Mouse (Mus musculus): ENCODE measurements around the gene Cpsf4. TPM values are rescaled to one million over a fixed set of nuclear protein-coding genes. Genes with fewer than 3 reads are reported as not detected.
"Not testable (repeated sequence)": the region's sequence is repeated elsewhere in the genome, so short reads cannot be mapped to it uniquely, and the experiment has no call there.

Cpsf4 gene
- polyA plus RNA-seq, 1 experiment from 2014 or later = 25.9 TPM

- no peaks in the 10 kb centered on the region for H3K27me3 ChIP-seq (ENCODE audit: control insufficient read depth, insufficient read depth, low read length)
- H3K36me3 ChIP-seq (ENCODE audit: control insufficient read depth, insufficient read depth) = peaks cover 30% of the 10 kb centered on the region
- H3K4me1 ChIP-seq (ENCODE audit: control insufficient read depth, insufficient read depth, low read length) = no peaks in the 10 kb centered on the region
- no peak overlapping the region for H3K4me2 ChIP-seq (ENCODE audit: low read depth, low read length)
- no peaks in the 10 kb centered on the region for H3K9me3 ChIP-seq (replicated peaks; ENCODE audit: control insufficient read depth, low read length)
- ATAC-seq (replicated peaks; ENCODE audit: extremely low read depth, insufficient read depth, low FRiP score) = no peak
- H3K9ac ChIP-seq (ENCODE audit: low read length) = no peak overlapping the region
- H3K27ac ChIP-seq (ENCODE audit: low read length) = no peak overlapping the region
- H3K4me3 ChIP-seq (ENCODE audit: low read length) = no peak overlapping the region
- 80% methylated on average over 12 of the region's 12 CpGs for WGBS
Measured at GRCm38 (mm10) chr5:145223395-145223794, 56.4 kb downstream of the Cpsf4 start.

GRCm38 (mm10) chr5:145226453-145226852 is 59.4 kb downstream of the Cpsf4 start:
- ATAC-seq (replicated peaks; ENCODE audit: extremely low read depth, insufficient read depth, low FRiP score) = no peak
- H3K4me1 ChIP-seq (ENCODE audit: control insufficient read depth, insufficient read depth, low read length) = 0 out of 2 replicates have a peak, but pooled peaks cover 6% of the 10 kb centered on the region
- H3K4me2 ChIP-seq (ENCODE audit: low read depth, low read length) = no peak overlapping the region
- H3K27ac ChIP-seq (ENCODE audit: low read length) = no peak overlapping the region
- no peak overlapping the region for H3K9ac ChIP-seq (ENCODE audit: low read length)
- 53% methylated on average over 2 of the region's 2 CpGs for WGBS
- no peaks in the 10 kb centered on the region for H3K27me3 ChIP-seq (ENCODE audit: control insufficient read depth, insufficient read depth, low read length)
- H3K36me3 ChIP-seq (ENCODE audit: control insufficient read depth, insufficient read depth) = peaks cover 7% of the 10 kb centered on the region
- no peaks in the 10 kb centered on the region for H3K9me3 ChIP-seq (replicated peaks; ENCODE audit: control insufficient read depth, low read length)
- no peak overlapping the region for H3K4me3 ChIP-seq (ENCODE audit: low read length)

DNA sequence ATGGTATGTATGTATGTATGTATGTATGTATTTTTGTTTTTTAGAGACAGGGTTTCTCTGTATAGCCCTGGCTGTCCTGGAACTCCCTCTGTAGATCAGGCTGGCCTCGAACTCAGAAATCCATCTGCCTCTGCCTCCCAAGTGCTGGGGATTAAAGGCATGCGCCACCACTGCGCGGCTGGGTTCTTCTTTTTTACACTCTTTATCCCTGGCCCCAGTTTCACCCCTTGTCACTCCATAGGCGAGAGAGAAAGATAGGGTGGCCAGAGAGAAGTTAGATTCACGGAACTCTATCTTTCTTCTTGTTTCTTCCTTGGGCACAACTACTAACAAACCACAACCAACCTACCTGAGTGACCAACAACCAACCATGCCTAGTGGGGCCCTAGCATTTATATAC is 62.3 kb downstream of the Cpsf4 start:
- H3K4me2 ChIP-seq (ENCODE audit: low read depth, low read length); H3K9me3 ChIP-seq (replicated peaks; ENCODE audit: control insufficient read depth, low read length); ATAC-seq (replicated peaks; ENCODE audit: extremely low read depth, insufficient read depth, low FRiP score); H3K4me3 ChIP-seq (ENCODE audit: low read length); H3K27ac ChIP-seq (ENCODE audit: low read length); H3K27me3 ChIP-seq (ENCODE audit: control insufficient read depth, insufficient read depth, low read length); H3K9ac ChIP-seq (ENCODE audit: low read length): not testable (repeated sequence)
- WGBS = 69% methylated on average over 6 of the region's 6 CpGs
- peaks cover 14% of the 10 kb centered on the region for H3K4me1 ChIP-seq (ENCODE audit: control insufficient read depth, insufficient read depth, low read length)
- H3K36me3 ChIP-seq (ENCODE audit: control insufficient read depth, insufficient read depth) = peaks cover 10% of the 10 kb centered on the region

DNA sequence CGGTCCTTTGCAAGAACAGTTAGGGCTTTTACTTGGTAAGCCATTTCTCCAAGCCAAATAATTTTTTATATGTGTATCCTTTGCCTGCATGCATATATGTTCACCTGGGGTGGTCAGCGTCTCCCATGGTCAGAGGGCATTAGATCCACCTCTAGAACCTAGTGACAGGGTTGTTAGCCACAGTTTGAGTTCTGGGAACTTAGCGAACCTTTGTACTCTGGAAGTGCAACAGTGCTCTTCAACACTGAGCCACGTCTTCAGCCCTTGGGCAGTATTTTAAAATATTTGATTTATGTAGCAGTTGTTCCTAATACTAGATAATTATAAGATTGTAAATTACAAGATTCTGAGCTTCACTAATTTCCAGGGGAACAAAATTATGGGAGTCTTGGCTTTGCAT is 63.6 kb downstream of the Cpsf4 start:
- Histone ChIP-seq H3K27ac (ENCODE audit: low read length) (peak overlapping the region; percentile 98), H3K27me3 (ENCODE audit: control insufficient read depth, insufficient read depth, low read length) (no peaks in the 10 kb centered on the region), H3K36me3 (ENCODE audit: control insufficient read depth, insufficient read depth) (peaks cover 24% of the 10 kb centered on the region), H3K4me2 (ENCODE audit: low read depth, low read length) (peak overlapping the region; percentile 88), H3K9me3 (replicated peaks; ENCODE audit: control insufficient read depth, low read length) (no peaks in the 10 kb centered on the region), H3K4me3 (ENCODE audit: low read length) (peak overlapping the region; percentile 100), H3K4me1 (ENCODE audit: control insufficient read depth, insufficient read depth, low read length) (peaks cover 14% of the 10 kb centered on the region), H3K9ac (ENCODE audit: low read length) (peak overlapping the region; percentile 100)
- no peak for ATAC-seq (replicated peaks; ENCODE audit: extremely low read depth, insufficient read depth, low FRiP score)
- 90% methylated on average over 4 of the region's 4 CpGs for WGBS

- peak; percentile 98 for ATAC-seq (replicated peaks; ENCODE audit: extremely low read depth, insufficient read depth, low FRiP score)
- Histone ChIP-seq H3K27me3 (ENCODE audit: control insufficient read depth, insufficient read depth, low read length) (no peaks in the 10 kb centered on the region), H3K4me1 (ENCODE audit: control insufficient read depth, insufficient read depth, low read length) (peaks cover 14% of the 10 kb centered on the region), H3K36me3 (ENCODE audit: control insufficient read depth, insufficient read depth) (peaks cover 28% of the 10 kb centered on the region), H3K27ac (ENCODE audit: low read length) (peak within 1 kb of the TSS; percentile 98), H3K4me3 (ENCODE audit: low read length) (peak within 1 kb of the TSS; percentile 100), H3K4me2 (ENCODE audit: low read depth, low read length) (peak within 1 kb of the TSS; percentile 88), H3K9ac (ENCODE audit: low read length) (peak within 1 kb of the TSS; percentile 100), H3K9me3 (replicated peaks; ENCODE audit: control insufficient read depth, low read length) (no peaks in the 10 kb centered on the region)
- WGBS = under 1% methylated on average over 41 of the region's 42 CpGs
Measured at GRCm38 (mm10) chr5:145231367-145231871, 64.4 kb downstream of the Cpsf4 start, which contains the start of gene Zfp655. TSS of gene Zfp655 (plus strand) at chr5:145231715.

Other genes starting within 250 kb of the Cpsf4 start
- 9.3 and 13.5 TPM in 2 replicates for gene Smurf1, start 201.4 kb upstream of the Cpsf4 start, polyA plus RNA-seq (2015; fragmentation: Nextera tagmentation; extraction: Ambion mirVana)
- gene Gm4871, start 134.5 kb upstream of the Cpsf4 start, polyA plus RNA-seq (2015; fragmentation: Nextera tagmentation; extraction: Ambion mirVana) = not detected in 2 replicates
- not detected in 2 replicates for gene 1700018F24Rik, start 124.2 kb upstream of the Cpsf4 start, polyA plus RNA-seq (2015; fragmentation: Nextera tagmentation; extraction: Ambion mirVana)
- gene Arpc1a, start 83.4 kb upstream of the Cpsf4 start, polyA plus RNA-seq (2015; fragmentation: Nextera tagmentation; extraction: Ambion mirVana) = 91.5 and 93.7 TPM in 2 replicates
- gene Kpna7, start 83.2 kb upstream of the Cpsf4 start, polyA plus RNA-seq (2015; fragmentation: Nextera tagmentation; extraction: Ambion mirVana) = 0.11 TPM in 1 of 2 replicates, not detected in the other
- gene Arpc1b, start 53.0 kb upstream of the Cpsf4 start, polyA plus RNA-seq (2015; fragmentation: Nextera tagmentation; extraction: Ambion mirVana) = 263 and 300 TPM in 2 replicates
- gene Pdap1, start 27.0 kb upstream of the Cpsf4 start, polyA plus RNA-seq (2015; fragmentation: Nextera tagmentation; extraction: Ambion mirVana) = 46.0 and 49.8 TPM in 2 replicates
- 118 and 134 TPM in 2 replicates for gene Bud31, start 26.9 kb upstream of the Cpsf4 start, polyA plus RNA-seq (2015; fragmentation: Nextera tagmentation; extraction: Ambion mirVana)
- 16.4 and 17.2 TPM in 2 replicates for gene Ptcd1, start 105 bp upstream of the Cpsf4 start, polyA plus RNA-seq (2015; fragmentation: Nextera tagmentation; extraction: Ambion mirVana)
- gene Atp5j2, start 24.8 kb downstream of the Cpsf4 start, polyA plus RNA-seq (2015; fragmentation: Nextera tagmentation; extraction: Ambion mirVana) = 1,156 and 1,380 TPM in 2 replicates
- gene Zkscan14, start 34.7 kb downstream of the Cpsf4 start, polyA plus RNA-seq (2015; fragmentation: Nextera tagmentation; extraction: Ambion mirVana) = 7.0 and 8.0 TPM in 2 replicates
- 9.8 and 9.9 TPM in 2 replicates for gene Zkscan5, start 37.3 kb downstream of the Cpsf4 start, polyA plus RNA-seq (2015; fragmentation: Nextera tagmentation; extraction: Ambion mirVana)
- gene Zfp655, start 64.5 kb downstream of the Cpsf4 start, polyA plus RNA-seq (2015; fragmentation: Nextera tagmentation; extraction: Ambion mirVana) = 30.0 and 31.9 TPM in 2 replicates
- 0.51 and 0.64 TPM in 2 replicates for gene Zscan25, start 113.3 kb downstream of the Cpsf4 start, polyA plus RNA-seq (2015; fragmentation: Nextera tagmentation; extraction: Ambion mirVana)
- not detected in 2 replicates for gene Cyp3a57, start 178.1 kb downstream of the Cpsf4 start, polyA plus RNA-seq (2015; fragmentation: Nextera tagmentation; extraction: Ambion mirVana)